Mouse (Mus musculus) hindbrain, postnatal 0 days (tissue): ENCODE measurements around the gene Tesk1. TPM values are rescaled to one million over a fixed set of nuclear protein-coding genes. Genes with fewer than 3 reads are reported as not detected.
A peak's percentile ranks its signal among the peaks of the same experiment; 100 is the strongest.

Source experiments
- ATAC-seq: fragments of 200-750 bp; cut with Nextera tagmentation; 2 replicates; pipeline ENCODE4 v1.8.0; 2017; ENCODE audit warnings: mild to moderate bottlenecking, moderate TSS enrichment, moderate library complexity
- DNase-seq: peaks from one replicate; pipeline ENCODE4 v3.0.0-alpha.2; 2015; ENCODE audit warnings: low spot score
- H3K27ac ChIP-seq: fragments of 300-500 bp; sonication (generic); 2 replicates; pipeline ENCODE4 v1.5.1; 2014; ENCODE audit warnings: mild to moderate bottlenecking
- H3K27me3 ChIP-seq: fragments of 300-500 bp; sonication (generic); 2 replicates; pipeline ENCODE4 v1.6.1; 2014; ENCODE audit warnings: low read length, mixed read lengths; ENCODE audit not compliant: insufficient read depth
- H3K36me3 ChIP-seq: fragments of 300-500 bp; sonication (generic); 2 replicates; pipeline ENCODE4 v1.6.1; 2014; ENCODE audit warnings: low read length, mixed read lengths; ENCODE audit not compliant: insufficient read depth
- H3K4me1 ChIP-seq: fragments of 300-500 bp; sonication (generic); 2 replicates; pipeline ENCODE4 v1.6.1; 2014; ENCODE audit warnings: antibody characterized with exemption, low read length, mixed read lengths; ENCODE audit not compliant: insufficient read depth
- H3K4me2 ChIP-seq: fragments of 300-500 bp; sonication (generic); 2 replicates; pipeline ENCODE4 v1.6.1; 2014; ENCODE audit warnings: low read depth, mild to moderate bottlenecking, low read length, moderate library complexity, mixed read lengths
- H3K4me3 ChIP-seq: fragments of 300-500 bp; sonication (generic); 2 replicates; pipeline ENCODE4 v1.5.1; 2014; ENCODE audit warnings: low read length
- H3K9ac ChIP-seq: fragments of 300-500 bp; sonication (generic); replicated peaks from 2 replicates; pipeline ENCODE4 v1.6.1; 2014; ENCODE audit warnings: mild to moderate bottlenecking, low read length, moderate library complexity, mixed read lengths
- H3K9me3 ChIP-seq: fragments of 300-500 bp; sonication (generic); 2 replicates; pipeline ENCODE4 v1.6.1; 2016; ENCODE audit warnings: low read length, mixed read lengths
- CTCF ChIP-seq: IDR thresholded peaks from 2 replicates; pipeline ENCODE4 v1.5.1; 2016; ENCODE audit warnings: antibody characterized with exemption, control low read depth, low read depth
- WGBS: fragments of 180-500 bp; shearing (Covaris S2); extraction: QIAGEN DNeasy Blood & Tissue Kit; methylation state at CpG from one replicate; pipeline ENCODE4 v1.1.7; 2014; 5-methylcytosine and 5-hydroxymethylcytosine counted together
- polyA plus RNA-seq: library from polyadenylated mRNA; unstranded; fragments of >200 nt; fragmentation: Nextera tagmentation; extraction: Ambion mirVana; gene quantifications from 2 replicates; pipeline ENCODE4 v1.2.1, GENCODE M21; 2015
- total RNA-seq: library from RNA; depleted of rRNA; stranded (reverse); fragments of >200 nt; gene quantifications from 2 replicates; pipeline ENCODE4 v1.2.3, GENCODE M21; 2014

The Tesk1 gene
- total and polyA plus RNA-seq, 2 experiments from 2014 or later = 17.8 to 171 TPM

- H3K36me3 ChIP-seq = no peaks in the 10 kb centered on the region
- 57% methylated on average over 12 of the region's 12 CpGs for WGBS
- H3K9me3 ChIP-seq = no peaks in the 10 kb centered on the region
- no peaks in the 10 kb centered on the region for H3K27me3 ChIP-seq
- peak overlapping the region; percentile 59 for H3K4me3 ChIP-seq
- peak; percentile 66 for DNase-seq
- peak overlapping the region; percentile 74 for H3K4me2 ChIP-seq
- H3K27ac ChIP-seq = peak overlapping the region; percentile 97
- peak overlapping the region; percentile 88 for H3K9ac ChIP-seq
- H3K4me1 ChIP-seq = peaks cover 21% of the 10 kb centered on the region; the same call in 1 of the 2 replicates
- ATAC-seq = peak; percentile 57
- TF ChIP-seq CTCF = no peak; the same call in 1 of the 2 replicates
Observed at GRCm38 (mm10) chr4:43407071-43407920, 34.4 kb upstream of the Tesk1 start.

DNA sequence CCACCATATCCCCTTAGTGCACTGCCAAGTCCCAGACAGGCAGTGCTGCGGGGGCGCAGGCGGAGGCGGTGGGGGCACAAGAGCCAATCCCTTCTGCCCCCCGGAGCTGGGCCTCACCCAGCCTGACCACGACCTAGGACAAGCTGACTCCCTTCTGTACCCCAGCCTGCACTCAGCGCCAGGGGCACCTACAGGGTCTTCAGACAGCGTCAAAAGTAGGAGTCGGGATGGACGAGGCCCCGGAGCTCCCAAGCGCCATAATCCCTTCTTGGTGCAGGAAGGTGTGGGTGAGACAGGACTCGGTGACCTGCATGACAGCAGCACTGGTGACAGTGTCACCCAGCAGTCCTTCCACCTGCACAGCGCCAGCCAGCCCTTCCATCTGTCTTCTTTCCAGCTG, 27.0 kb upstream of the Tesk1 start:
- Histone ChIP-seq H3K4me1 (no peaks in the 10 kb centered on the region), H3K27ac (no peak overlapping the region), H3K27me3 (no peaks in the 10 kb centered on the region), H3K9me3 (no peaks in the 10 kb centered on the region), H3K4me3 (no peak overlapping the region), H3K9ac (no peak overlapping the region), H3K4me2 (no peak overlapping the region), H3K36me3 (peaks cover 22% of the 10 kb centered on the region)
- no peak; the same call in 1 of the 2 replicates for ATAC-seq
- TF ChIP-seq CTCF = no peak
- WGBS = 88% methylated on average over 14 of the region's 14 CpGs
- DNase-seq = no peak

- Histone ChIP-seq H3K27me3 (no peaks in the 10 kb centered on the region), H3K9ac (no peak overlapping the region), H3K36me3 (peaks cover 22% of the 10 kb centered on the region), H3K9me3 (no peaks in the 10 kb centered on the region), H3K27ac (no peak overlapping the region), H3K4me3 (no peak overlapping the region), H3K4me2 (no peak overlapping the region), H3K4me1 (no peaks in the 10 kb centered on the region)
- DNase-seq (no peak), ATAC-seq (peak; percentile 33; the same call in 1 of the 2 replicates)
- TF ChIP-seq CTCF = no peak
- 90% methylated on average over 29 of the region's 29 CpGs for WGBS
Observed at GRCm38 (mm10) chr4:43415221-43416070, 26.3 kb upstream of the Tesk1 start.

- DNase-seq = no peak
- TF ChIP-seq CTCF = no peak
- peaks cover 22% of the 10 kb centered on the region for H3K36me3 ChIP-seq
- WGBS = 97% methylated on average over 22 of the region's 22 CpGs
- H3K27me3 ChIP-seq = no peaks in the 10 kb centered on the region
- H3K4me2 ChIP-seq = no peak overlapping the region
- H3K27ac ChIP-seq = no peak overlapping the region
- no peak overlapping the region for H3K9ac ChIP-seq
- no peaks in the 10 kb centered on the region for H3K4me1 ChIP-seq
- no peak overlapping the region for H3K4me3 ChIP-seq
- no peak for ATAC-seq
- H3K9me3 ChIP-seq = no peaks in the 10 kb centered on the region
Observed at GRCm38 (mm10) chr4:43416071-43416490, 25.7 kb upstream of the Tesk1 start.

GRCm38 (mm10) chr4:43417269-43418062, 24.3 kb upstream of the Tesk1 start:
- no peak for TF ChIP-seq CTCF
- H3K4me1 ChIP-seq = no peaks in the 10 kb centered on the region
- H3K27me3 ChIP-seq = no peaks in the 10 kb centered on the region
- no peak overlapping the region for H3K27ac ChIP-seq
- WGBS = 83% methylated on average over 16 of the region's 16 CpGs
- no peak overlapping the region for H3K9ac ChIP-seq
- H3K4me2 ChIP-seq = no peak overlapping the region
- no peaks in the 10 kb centered on the region for H3K9me3 ChIP-seq
- H3K36me3 ChIP-seq = peaks cover 33% of the 10 kb centered on the region
- no peak for ATAC-seq
- no peak overlapping the region for H3K4me3 ChIP-seq
- no peak for DNase-seq

DNA sequence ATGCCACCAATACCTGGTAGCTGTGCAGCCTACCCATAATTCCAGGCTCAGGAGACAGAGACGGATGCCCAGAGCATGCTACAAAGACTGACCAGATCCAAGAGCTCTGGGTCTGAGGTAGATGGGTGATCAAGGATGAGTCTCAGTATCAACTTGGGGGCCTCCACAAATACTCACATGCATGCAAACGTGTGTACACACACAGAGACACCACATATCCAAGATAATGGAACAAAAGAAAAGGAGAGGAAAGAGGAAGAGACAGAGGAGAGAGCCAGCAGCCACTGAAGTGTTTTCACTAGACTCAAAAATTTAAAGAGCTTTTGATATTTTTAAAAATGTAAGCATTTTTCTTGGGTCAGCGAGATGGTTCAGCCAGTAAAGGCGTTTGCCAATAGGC, 23.3 kb upstream of the Tesk1 start:
- Histone ChIP-seq H3K4me2 (no peak overlapping the region), H3K4me3 (no peak overlapping the region), H3K9ac (no peak overlapping the region), H3K4me1 (no peaks in the 10 kb centered on the region), H3K36me3 (peaks cover 43% of the 10 kb centered on the region), H3K27ac (no peak overlapping the region), H3K27me3 (no peaks in the 10 kb centered on the region), H3K9me3 (no peaks in the 10 kb centered on the region)
- DNase-seq = no peak
- no peak for ATAC-seq
- WGBS = 61% methylated on average over 4 of the region's 4 CpGs
- TF ChIP-seq CTCF = no peak
